Mouse (Mus musculus) embryonic facial prominence, embryonic 11.5 days (tissue): ENCODE data around the gene Fhdc1. TPM values are rescaled to one million over a fixed set of nuclear protein-coding genes. Genes with fewer than 3 reads are reported as not detected.

ENCODE experiments used
- ATAC-seq: fragments of 200-750 bp; cut with Nextera tagmentation; replicated peaks from 2 replicates; pipeline ENCODE4 v1.8.0; 2017; ENCODE audit warnings: low read depth; ENCODE audit not compliant: insufficient number of reproducible peaks, low FRiP score, low TSS enrichment
- DNase-seq: peaks from one replicate; pipeline ENCODE4 v3.0.0-alpha.2; 2015; ENCODE audit warnings: low spot score
- H3K27ac ChIP-seq: fragments of 300-500 bp; sonication (generic); replicated peaks from 2 replicates; pipeline ENCODE4 v1.5.1; 2014; ENCODE audit warnings: mild to moderate bottlenecking, low read depth, low read length, control low read depth
- H3K27me3 ChIP-seq: fragments of 300-500 bp; sonication (generic); 2 replicates; pipeline ENCODE4 v1.6.1; 2014; ENCODE audit warnings: mild to moderate bottlenecking, low read length, moderate library complexity, mixed read lengths; ENCODE audit not compliant: control insufficient read depth, insufficient read depth
- H3K36me3 ChIP-seq: fragments of 300-500 bp; sonication (generic); replicated peaks from 2 replicates; pipeline ENCODE4 v1.6.1; 2014; ENCODE audit warnings: low read depth, mild to moderate bottlenecking, low read length, moderate library complexity, mixed read lengths; ENCODE audit not compliant: control insufficient read depth, insufficient read depth
- H3K4me1 ChIP-seq: fragments of 300-500 bp; sonication (generic); 2 replicates; pipeline ENCODE4 v1.6.1; 2014; ENCODE audit warnings: low read length, mixed read lengths; ENCODE audit not compliant: control insufficient read depth, insufficient read depth
- H3K4me2 ChIP-seq: fragments of 300-500 bp; sonication (generic); 2 replicates; pipeline ENCODE4 v1.6.1; 2014; ENCODE audit warnings: low read depth, mild to moderate bottlenecking, control low read depth, low read length, moderate library complexity
- H3K4me3 ChIP-seq: fragments of 300-500 bp; sonication (generic); 2 replicates; pipeline ENCODE4 v1.5.1; 2014; ENCODE audit warnings: low read depth, low read length, control low read depth
- H3K9ac ChIP-seq: fragments of 300-500 bp; sonication (generic); replicated peaks from 2 replicates; pipeline ENCODE4 v1.6.1; 2014; ENCODE audit warnings: mild to moderate bottlenecking, control low read depth, low read length
- H3K9me3 ChIP-seq: fragments of 300-500 bp; sonication (generic); replicated peaks from 2 replicates; pipeline ENCODE4 v1.6.1; 2016; ENCODE audit warnings: mild to moderate bottlenecking, low read length, inconsistent platforms, mixed read lengths; ENCODE audit not compliant: control insufficient read depth
- WGBS: fragments of 180-500 bp; shearing (Covaris S2); extraction: QIAGEN DNeasy Blood & Tissue Kit; methylation state at CpG from one replicate; pipeline ENCODE4 v1.1.7; 2014; 5-methylcytosine and 5-hydroxymethylcytosine counted together
- polyA plus RNA-seq: library from polyadenylated mRNA; unstranded; fragments of >200 nt; fragmentation: Nextera tagmentation; extraction: Ambion mirVana; gene quantifications from 2 replicates; pipeline ENCODE4 v1.2.1, GENCODE M21; 2014

Fhdc1 gene
- polyA plus RNA-seq, 1 experiment from 2014 or later: 1.8 TPM

DNA sequence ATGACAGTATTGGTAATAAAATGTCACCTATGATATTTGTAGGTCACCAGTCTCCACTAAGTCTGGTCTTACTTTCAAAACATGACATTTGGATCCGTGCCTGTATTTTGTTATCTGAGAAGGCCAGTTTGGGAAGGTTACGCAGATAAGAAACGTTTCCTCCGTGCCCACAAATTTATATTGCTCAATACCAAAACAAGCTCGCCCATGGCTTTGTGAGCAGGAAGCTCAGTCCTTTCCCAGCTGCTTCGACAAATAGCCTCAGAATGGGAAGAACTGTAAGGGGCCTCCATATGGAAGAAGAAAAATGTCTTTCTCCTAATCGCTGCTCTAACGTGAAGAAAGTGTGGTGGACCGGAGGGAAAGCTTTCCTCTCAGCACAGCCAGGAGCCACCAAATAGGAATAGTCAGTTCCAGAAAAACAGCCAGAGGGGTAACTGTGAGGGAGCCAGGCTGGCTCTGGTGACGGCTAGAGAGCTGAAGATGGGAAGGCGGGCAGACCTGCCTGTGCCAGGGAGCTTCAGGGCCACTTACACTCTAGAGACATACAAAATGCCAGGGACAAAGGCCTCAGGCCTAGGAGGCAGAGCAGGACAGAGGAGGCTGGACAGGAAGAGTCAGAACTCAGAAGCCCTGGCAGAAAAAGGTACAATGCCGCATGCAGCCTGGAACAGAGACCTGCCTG is 24.4 kb downstream of the Fhdc1 start:
- WGBS: 73% methylated on average over 12 of the region's 12 CpGs

DNA sequence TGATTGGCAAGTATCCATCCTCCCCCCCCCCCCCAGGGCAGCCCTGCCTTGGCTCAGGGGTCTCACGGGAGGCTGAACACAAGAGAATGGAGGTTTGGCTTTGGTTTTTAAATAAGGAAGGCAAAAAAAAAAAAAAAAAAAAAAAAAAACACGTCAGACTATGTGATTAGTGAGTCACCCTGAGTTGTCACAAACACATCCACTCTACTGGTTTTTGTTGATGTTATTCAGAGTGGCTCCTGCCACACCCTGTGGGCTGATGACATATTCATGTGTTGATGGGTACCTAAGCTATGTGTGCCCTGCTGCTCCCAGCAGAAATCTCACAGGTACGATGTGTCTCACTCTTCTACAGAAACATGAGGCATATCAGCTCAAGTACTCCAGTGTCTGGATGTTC is 29.6 kb downstream of the Fhdc1 start:
- Histone ChIP-seq H3K9me3 (no peaks in the 10 kb centered on the region), H3K4me3 (no peak overlapping the region), H3K36me3 (no peaks in the 10 kb centered on the region), H3K27ac (no peak overlapping the region), H3K4me1 (no peaks in the 10 kb centered on the region), H3K27me3 (no peaks in the 10 kb centered on the region), H3K9ac (no peak overlapping the region), H3K4me2 (no peak overlapping the region)
- WGBS: 56% methylated on average over 3 of the region's 3 CpGs
- ATAC-seq (no peak), DNase-seq (no peak)

More for the DNA sequence above, 24.4 kb downstream of the Fhdc1 start:
- H3K36me3 ChIP-seq: no peaks in the 10 kb centered on the region
- H3K4me1 ChIP-seq: no peaks in the 10 kb centered on the region
- H3K27me3 ChIP-seq: no peaks in the 10 kb centered on the region
- no peak for DNase-seq
- no peaks in the 10 kb centered on the region for H3K9me3 ChIP-seq
- H3K4me2 ChIP-seq: no peak overlapping the region
- ATAC-seq: no peak
- no peak overlapping the region for H3K4me3 ChIP-seq
- no peak overlapping the region for H3K27ac ChIP-seq
- no peak overlapping the region for H3K9ac ChIP-seq

GRCm38 (mm10) chr3:84449015-84449414 is 31.2 kb downstream of the Fhdc1 start:
- Histone ChIP-seq H3K27ac (no peak overlapping the region), H3K9me3 (no peaks in the 10 kb centered on the region), H3K4me3 (no peak overlapping the region), H3K9ac (no peak overlapping the region), H3K27me3 (no peaks in the 10 kb centered on the region), H3K4me2 (no peak overlapping the region), H3K36me3 (no peaks in the 10 kb centered on the region), H3K4me1 (no peaks in the 10 kb centered on the region)
- DNase-seq (no peak), ATAC-seq (no peak)
- WGBS: 81% methylated on average over 9 of the region's 9 CpGs

DNA sequence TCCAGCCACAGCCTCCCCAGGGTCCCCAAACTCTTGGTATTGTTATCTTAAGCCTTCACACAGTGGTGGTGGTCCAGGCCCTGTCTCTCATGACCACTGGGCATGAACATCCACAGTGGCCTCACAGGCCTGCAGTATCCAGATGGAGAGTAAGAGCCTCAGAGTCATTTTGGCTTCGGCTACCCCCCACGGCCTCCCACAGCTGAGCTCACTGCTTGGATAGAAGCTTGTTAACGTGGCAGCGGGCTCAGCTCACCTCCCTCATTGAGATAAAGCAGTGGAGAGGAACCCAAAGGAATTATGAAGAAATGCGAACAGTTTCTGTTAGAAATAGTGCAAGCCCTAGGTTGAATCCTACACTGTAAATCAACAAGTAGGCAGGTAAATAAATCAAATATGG is 32.4 kb downstream of the Fhdc1 start:
- whole genome bisulfite sequencing: 74% methylated on average over 5 of the region's 5 CpGs
- Histone ChIP-seq H3K4me1 (no peaks in the 10 kb centered on the region), H3K9me3 (no peaks in the 10 kb centered on the region), H3K36me3 (no peaks in the 10 kb centered on the region), H3K4me3 (no peak overlapping the region), H3K27me3 (no peaks in the 10 kb centered on the region), H3K27ac (no peak overlapping the region), H3K4me2 (no peak overlapping the region), H3K9ac (no peak overlapping the region)
- DNase-seq: no peak
- no peak for ATAC-seq

DNA sequence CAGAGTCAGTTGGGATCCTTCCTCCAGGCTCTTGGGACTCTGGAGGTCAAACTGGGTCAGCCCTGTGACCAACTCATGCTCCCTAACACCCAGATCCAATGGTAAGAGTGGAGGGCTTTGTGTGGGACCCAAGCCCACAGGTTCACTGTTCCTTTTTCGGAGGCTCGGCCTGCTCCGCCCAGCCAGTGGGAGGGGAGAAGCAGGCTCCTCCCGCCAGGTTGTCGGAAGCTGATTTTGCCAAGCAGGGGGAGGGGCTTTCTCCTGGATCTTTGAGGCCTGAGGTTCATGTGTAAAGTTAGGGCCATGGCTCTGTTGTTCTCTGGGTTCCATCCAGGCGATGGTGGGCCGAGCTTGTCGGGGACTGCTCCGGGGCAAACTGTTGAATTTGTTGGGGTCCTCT is 34.4 kb downstream of the Fhdc1 start:
- no peaks in the 10 kb centered on the region for H3K36me3 ChIP-seq
- no peak overlapping the region for H3K27ac ChIP-seq
- DNase-seq (peak; percentile 56), ATAC-seq (no peak)
- no peak overlapping the region for H3K9ac ChIP-seq
- no peaks in the 10 kb centered on the region for H3K27me3 ChIP-seq
- WGBS: 23% methylated on average over 9 of the region's 9 CpGs
- H3K4me3 ChIP-seq: no peak overlapping the region
- H3K9me3 ChIP-seq: no peaks in the 10 kb centered on the region
- no peak overlapping the region for H3K4me2 ChIP-seq
- no peaks in the 10 kb centered on the region for H3K4me1 ChIP-seq

DNA sequence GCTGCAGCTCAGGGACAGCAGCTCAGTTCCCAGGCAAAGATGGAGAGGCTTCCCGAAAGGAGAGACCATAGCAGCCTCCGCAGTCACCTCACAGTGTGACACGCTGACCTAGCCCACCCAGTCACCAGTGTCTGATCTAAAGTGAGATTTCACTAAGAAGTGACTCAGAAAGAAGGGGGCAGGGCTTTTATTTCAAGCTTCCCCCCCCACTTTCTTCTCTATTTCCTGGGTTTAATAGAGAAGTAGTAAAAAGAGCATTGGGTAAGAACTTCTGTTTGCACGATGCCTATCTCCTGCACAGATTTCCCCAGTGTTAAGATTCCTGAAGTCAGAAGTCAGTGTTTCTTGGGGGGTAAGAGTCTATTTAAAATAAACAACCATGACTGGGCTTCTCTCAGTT is 37.3 kb downstream of the Fhdc1 start:
- H3K4me3 ChIP-seq: no peak overlapping the region
- no peak for ATAC-seq
- no peak for DNase-seq
- H3K9ac ChIP-seq: no peak overlapping the region
- H3K9me3 ChIP-seq: no peaks in the 10 kb centered on the region
- H3K4me2 ChIP-seq: no peak overlapping the region
- no peaks in the 10 kb centered on the region for H3K36me3 ChIP-seq
- 74% methylated on average over 4 of the region's 4 CpGs for WGBS
- no peaks in the 10 kb centered on the region for H3K4me1 ChIP-seq
- H3K27me3 ChIP-seq: no peaks in the 10 kb centered on the region
- no peak overlapping the region for H3K27ac ChIP-seq

DNA sequence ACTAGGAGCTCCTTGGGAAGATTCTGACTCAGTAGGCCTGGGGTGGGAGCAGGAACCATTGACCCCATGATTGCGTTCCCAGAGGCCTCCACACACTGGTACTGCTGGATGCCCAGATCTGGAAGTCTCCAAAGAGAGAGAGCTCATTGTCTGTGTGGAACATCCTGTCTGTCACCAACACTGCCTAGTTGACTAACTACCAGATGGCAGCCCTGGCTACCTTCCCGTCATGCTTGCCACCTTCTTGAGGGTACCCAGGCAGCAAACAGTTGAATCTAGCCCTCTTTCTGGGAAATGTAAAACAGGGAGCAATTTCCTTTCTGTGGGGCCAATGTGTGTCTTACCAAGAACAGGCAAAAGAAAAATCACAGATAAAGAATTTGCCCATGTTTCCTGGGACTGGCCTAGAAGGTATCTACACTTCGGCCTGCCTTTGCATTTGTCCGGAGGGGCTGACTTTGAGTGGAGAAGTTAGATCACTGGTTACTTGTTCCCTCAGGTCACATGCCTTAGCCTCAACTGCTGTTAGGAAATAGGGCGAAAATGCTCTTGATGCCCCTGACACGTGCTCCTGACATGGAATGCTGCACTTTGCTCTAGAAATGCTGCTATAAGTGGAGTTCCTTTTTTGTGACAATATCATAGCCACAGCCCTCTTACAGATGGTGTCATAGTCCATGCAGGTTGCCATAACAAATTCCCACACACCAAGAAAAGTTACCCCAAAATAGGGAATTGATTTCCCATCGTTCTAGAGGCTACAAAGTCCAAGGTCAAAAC is 40.6 kb downstream of the Fhdc1 start:
- Histone ChIP-seq H3K4me3 (no peak overlapping the region), H3K36me3 (no peaks in the 10 kb centered on the region), H3K4me1 (peaks cover 3% of the 10 kb centered on the region; the same call in 1 of the 2 replicates), H3K9ac (no peak overlapping the region), H3K27me3 (no peaks in the 10 kb centered on the region), H3K27ac (no peak overlapping the region), H3K4me2 (no peak overlapping the region), H3K9me3 (no peaks in the 10 kb centered on the region)
- DNase-seq: no peak
- 91% methylated on average over 7 of the region's 7 CpGs for WGBS
- ATAC-seq: no peak

GRCm38 (mm10) chr3:84438840-84439239 is 41.4 kb downstream of the Fhdc1 start:
- no peak overlapping the region for H3K4me3 ChIP-seq
- no peak for DNase-seq
- H3K4me1 ChIP-seq: peaks cover 3% of the 10 kb centered on the region; the same call in 1 of the 2 replicates
- no peak overlapping the region for H3K4me2 ChIP-seq
- WGBS: 82% methylated on average over 7 of the region's 7 CpGs
- no peak overlapping the region for H3K9ac ChIP-seq
- no peaks in the 10 kb centered on the region for H3K36me3 ChIP-seq
- no peak overlapping the region for H3K27ac ChIP-seq
- H3K27me3 ChIP-seq: no peaks in the 10 kb centered on the region
- no peak for ATAC-seq
- H3K9me3 ChIP-seq: no peaks in the 10 kb centered on the region
